Mouse (Mus musculus) forebrain, embryonic 14.5 days (tissue): Measurements from ENCODE around the gene Cyp2t4. TPM values are rescaled to one million over a fixed set of nuclear protein-coding genes. Genes with fewer than 3 reads are reported as not detected.

Experiments
- ATAC-seq: fragments of 200-750 bp; cut with Nextera tagmentation; 2 replicates; pipeline ENCODE4 v1.8.0; 2017; ENCODE audit warnings: mild to moderate bottlenecking, moderate library complexity
- DNase-seq: peaks from one replicate; pipeline ENCODE4 v3.0.0-alpha.2; 2015; ENCODE audit warnings: low spot score
- H3K27ac ChIP-seq: fragments of 300-500 bp; sonication (generic); 2 replicates; pipeline ENCODE4 v1.5.1; 2014; ENCODE audit warnings: low read depth, mild to moderate bottlenecking, control low read depth, low read length, moderate library complexity
- H3K27me3 ChIP-seq: fragments of 300-500 bp; sonication (generic); replicated peaks from 2 replicates; pipeline ENCODE4 v1.6.1; 2014; ENCODE audit warnings: low read length, control low read depth, mixed read lengths; ENCODE audit not compliant: control insufficient read depth, insufficient read depth
- H3K36me3 ChIP-seq: fragments of 300-500 bp; sonication (generic); 2 replicates; pipeline ENCODE4 v1.6.1; 2014; ENCODE audit warnings: low read length, control low read depth; ENCODE audit not compliant: control insufficient read depth, insufficient read depth
- H3K4me1 ChIP-seq: fragments of 300-500 bp; sonication (generic); 2 replicates; pipeline ENCODE4 v1.6.1; 2014; ENCODE audit warnings: antibody characterized with exemption, low read length, control low read depth; ENCODE audit not compliant: control insufficient read depth, insufficient read depth
- H3K4me2 ChIP-seq: fragments of 300-500 bp; sonication (generic); 2 replicates; pipeline ENCODE4 v1.6.1; 2014; ENCODE audit warnings: mild to moderate bottlenecking, control low read depth, low read length
- H3K4me3 ChIP-seq: fragments of 300-500 bp; sonication (generic); 2 replicates; pipeline ENCODE4 v1.5.1; 2014; ENCODE audit warnings: low read depth, low read length, control low read depth
- H3K9ac ChIP-seq: fragments of 300-500 bp; sonication (generic); 2 replicates; pipeline ENCODE4 v1.6.1; 2014; ENCODE audit warnings: mild to moderate bottlenecking, low read length, control low read depth, moderate library complexity
- H3K9me3 ChIP-seq: fragments of 300-500 bp; sonication (generic); replicated peaks from 2 replicates; pipeline ENCODE4 v1.6.1; 2016; ENCODE audit warnings: low read length, control low read depth, mixed read lengths; ENCODE audit not compliant: control insufficient read depth
- WGBS: fragments of 180-500 bp; shearing (Covaris S2); extraction: QIAGEN DNeasy Blood & Tissue Kit; methylation state at CpG from one replicate; pipeline ENCODE4 v1.1.7; 2014; 5-methylcytosine and 5-hydroxymethylcytosine counted together
- polyA plus RNA-seq: library from polyadenylated mRNA; unstranded; fragments of >200 nt; fragmentation: Nextera tagmentation; extraction: Ambion mirVana; gene quantifications from 2 replicates; pipeline ENCODE4 v1.2.1, GENCODE M21; 2014

Gene Cyp2t4
- polyA plus RNA-seq, 1 experiment from 2014 or later: not detected

GRCm38 (mm10) chr7:27185986-27186385 is 32.5 kb downstream of the Cyp2t4 start:
- H3K4me3 ChIP-seq: no peak overlapping the region
- H3K27me3 ChIP-seq: no peaks in the 10 kb centered on the region
- WGBS: 94% methylated on average over 5 of the region's 5 CpGs
- H3K9ac ChIP-seq: no peak overlapping the region
- peaks cover 76% of the 10 kb centered on the region for H3K36me3 ChIP-seq
- no peaks in the 10 kb centered on the region for H3K9me3 ChIP-seq
- ATAC-seq (no peak), DNase-seq (no peak)
- H3K4me2 ChIP-seq: no peak overlapping the region
- no peaks in the 10 kb centered on the region for H3K4me1 ChIP-seq
- no peak overlapping the region for H3K27ac ChIP-seq

GRCm38 (mm10) chr7:27189271-27189931 is 35.9 kb downstream of the Cyp2t4 start:
- Histone ChIP-seq H3K27ac (no peak overlapping the region), H3K4me1 (peaks cover 4% of the 10 kb centered on the region), H3K9ac (no peak overlapping the region), H3K36me3 (peaks cover 99% of the 10 kb centered on the region), H3K4me2 (no peak overlapping the region), H3K4me3 (no peak overlapping the region), H3K9me3 (no peaks in the 10 kb centered on the region), H3K27me3 (no peaks in the 10 kb centered on the region)
- 95% methylated on average over 10 of the region's 10 CpGs for WGBS
- DNase-seq: no peak
- no peak for ATAC-seq

GRCm38 (mm10) chr7:27192434-27192833 is 38.9 kb downstream of the Cyp2t4 start:
- no peak overlapping the region for H3K27ac ChIP-seq
- 96% methylated on average over 5 of the region's 5 CpGs for WGBS
- no peak overlapping the region for H3K4me2 ChIP-seq
- ATAC-seq (no peak), DNase-seq (no peak)
- peaks cover 70% of the 10 kb centered on the region for H3K36me3 ChIP-seq
- H3K4me1 ChIP-seq: peaks cover 11% of the 10 kb centered on the region
- H3K27me3 ChIP-seq: no peaks in the 10 kb centered on the region
- H3K9me3 ChIP-seq: no peaks in the 10 kb centered on the region
- no peak overlapping the region for H3K9ac ChIP-seq
- no peak overlapping the region for H3K4me3 ChIP-seq

GRCm38 (mm10) chr7:27193731-27194130 is 40.2 kb downstream of the Cyp2t4 start:
- no peak for DNase-seq
- Histone ChIP-seq H3K36me3 (peaks cover 60% of the 10 kb centered on the region), H3K4me2 (peak overlapping the region; percentile 29), H3K27me3 (no peaks in the 10 kb centered on the region), H3K4me3 (no peak overlapping the region), H3K27ac (no peak overlapping the region), H3K9me3 (no peaks in the 10 kb centered on the region), H3K4me1 (peaks cover 11% of the 10 kb centered on the region), H3K9ac (0 out of 2 replicates have a peak overlapping the region, but pooled peaks have one; percentile 4)
- ATAC-seq: no peak
- 84% methylated on average over 4 of the region's 4 CpGs for WGBS

- peak; percentile 99 for ATAC-seq
- H3K27me3 ChIP-seq: no peaks in the 10 kb centered on the region
- H3K36me3 ChIP-seq: peaks cover 41% of the 10 kb centered on the region
- H3K9me3 ChIP-seq: no peaks in the 10 kb centered on the region
- 1% methylated on average over 64 of the region's 64 CpGs for WGBS
- peak within 1 kb of the TSS; percentile 97 for H3K27ac ChIP-seq
- peak within 1 kb of the TSS; percentile 92 for H3K4me2 ChIP-seq
- peak; percentile 100 for DNase-seq
- peak within 1 kb of the TSS; percentile 90 for H3K9ac ChIP-seq
- H3K4me3 ChIP-seq: peak within 1 kb of the TSS; percentile 83
- peaks cover 11% of the 10 kb centered on the region for H3K4me1 ChIP-seq
Measured at GRCm38 (mm10) chr7:27195681-27196611, 42.4 kb downstream of the Cyp2t4 start, which contains the start of the genes BC024978 and Snrpa. TSS of gene BC024978 (plus strand) at chr7:27195781. TSS of gene Snrpa (minus strand) at chr7:27196271.

- Histone ChIP-seq H3K9me3 (no peaks in the 10 kb centered on the region), H3K4me2 (no peak overlapping the region), H3K9ac (no peak overlapping the region), H3K36me3 (peaks cover 30% of the 10 kb centered on the region), H3K4me1 (peaks cover 11% of the 10 kb centered on the region), H3K27ac (no peak overlapping the region), H3K4me3 (no peak overlapping the region), H3K27me3 (no peaks in the 10 kb centered on the region)
- ATAC-seq: no peak
- DNase-seq: no peak
- 85% methylated on average over 3 of the region's 3 CpGs for WGBS
Measured at GRCm38 (mm10) chr7:27197136-27197535, 43.6 kb downstream of the Cyp2t4 start.

- ATAC-seq: no peak
- H3K27me3 ChIP-seq: no peaks in the 10 kb centered on the region
- WGBS: 90% methylated on average over 8 of the region's 8 CpGs
- H3K27ac ChIP-seq: no peak overlapping the region
- H3K4me3 ChIP-seq: no peak overlapping the region
- H3K36me3 ChIP-seq: peaks cover 29% of the 10 kb centered on the region
- peaks cover 11% of the 10 kb centered on the region for H3K4me1 ChIP-seq
- no peak overlapping the region for H3K9ac ChIP-seq
- H3K9me3 ChIP-seq: no peaks in the 10 kb centered on the region
- H3K4me2 ChIP-seq: no peak overlapping the region
- DNase-seq: no peak
Measured at GRCm38 (mm10) chr7:27197634-27198033, 44.1 kb downstream of the Cyp2t4 start.

- Histone ChIP-seq H3K9me3 (no peaks in the 10 kb centered on the region), H3K36me3 (peaks cover 29% of the 10 kb centered on the region), H3K27me3 (no peaks in the 10 kb centered on the region), H3K4me2 (no peak overlapping the region), H3K9ac (no peak overlapping the region), H3K27ac (no peak overlapping the region), H3K4me3 (no peak overlapping the region), H3K4me1 (peaks cover 11% of the 10 kb centered on the region)
- DNase-seq (no peak), ATAC-seq (no peak)
Measured at GRCm38 (mm10) chr7:27198355-27198754, 44.8 kb downstream of the Cyp2t4 start.

GRCm38 (mm10) chr7:27198779-27199178 is 45.3 kb downstream of the Cyp2t4 start:
- peaks cover 29% of the 10 kb centered on the region for H3K36me3 ChIP-seq
- no peak overlapping the region for H3K4me3 ChIP-seq
- WGBS: 91% methylated on average over 8 of the region's 8 CpGs
- ATAC-seq (no peak), DNase-seq (no peak)
- no peak overlapping the region for H3K27ac ChIP-seq
- H3K9ac ChIP-seq: no peak overlapping the region
- H3K4me2 ChIP-seq: no peak overlapping the region
- no peaks in the 10 kb centered on the region for H3K9me3 ChIP-seq
- H3K4me1 ChIP-seq: peaks cover 11% of the 10 kb centered on the region
- H3K27me3 ChIP-seq: no peaks in the 10 kb centered on the region
